Mouse (Mus musculus) stomach, postnatal 0 days (tissue): Measurements from ENCODE around the gene Rack1. TPM values are rescaled to one million over a fixed set of nuclear protein-coding genes. Genes with fewer than 3 reads are reported as not detected.

Experiments
- ATAC-seq: fragments of 200-750 bp; cut with Nextera tagmentation; 2 replicates; pipeline ENCODE4 v1.8.0; 2017; ENCODE audit not compliant: low FRiP score, low TSS enrichment
- DNase-seq: peaks from one replicate; pipeline ENCODE4 v3.0.0-alpha.2; 2016; ENCODE audit warnings: low spot score
- H3K27ac ChIP-seq: fragments of 300-500 bp; sonication (generic); replicated peaks from 2 replicates; pipeline ENCODE4 v1.5.1; 2014; ENCODE audit warnings: mild to moderate bottlenecking, control low read depth
- H3K27me3 ChIP-seq: fragments of 300-500 bp; sonication (generic); 2 replicates; pipeline ENCODE4 v1.6.1; 2014; ENCODE audit warnings: low read length; ENCODE audit not compliant: control insufficient read depth, insufficient read depth
- H3K36me3 ChIP-seq: fragments of 300-500 bp; sonication (generic); 2 replicates; pipeline ENCODE4 v1.6.1; 2014; ENCODE audit warnings: low read length, mixed read lengths; ENCODE audit not compliant: control insufficient read depth, insufficient read depth
- H3K4me1 ChIP-seq: fragments of 300-500 bp; sonication (generic); replicated peaks from 2 replicates; pipeline ENCODE4 v1.6.1; 2014; ENCODE audit warnings: antibody characterized with exemption; ENCODE audit not compliant: control insufficient read depth, insufficient read depth
- H3K4me2 ChIP-seq: fragments of 300-500 bp; sonication (generic); replicated peaks from 2 replicates; pipeline ENCODE4 v1.6.1; 2014; ENCODE audit warnings: low read depth, mild to moderate bottlenecking, control low read depth, moderate library complexity
- H3K4me3 ChIP-seq: fragments of 300-500 bp; sonication (generic); 2 replicates; pipeline ENCODE4 v1.5.1; 2014; ENCODE audit warnings: low read depth, low read length, control low read depth
- H3K9ac ChIP-seq: fragments of 300-500 bp; sonication (generic); 2 replicates; pipeline ENCODE4 v1.6.1; 2014; ENCODE audit warnings: mild to moderate bottlenecking, low read length, control low read depth, mixed read lengths
- H3K9me3 ChIP-seq: fragments of 300-500 bp; sonication (generic); 2 replicates; pipeline ENCODE4 v1.6.1; 2016; ENCODE audit warnings: low read length; ENCODE audit not compliant: control insufficient read depth
- CTCF ChIP-seq: IDR thresholded peaks from 2 replicates; pipeline ENCODE4 v1.5.1; 2016; ENCODE audit warnings: antibody characterized with exemption, low read depth, mild to moderate bottlenecking, moderate library complexity
- EP300 ChIP-seq: optimal IDR thresholded peaks from 2 replicates; pipeline ENCODE3; 2016; ENCODE audit warnings: antibody characterized with exemption
- WGBS: fragments of 180-500 bp; shearing (Covaris S2); extraction: QIAGEN DNeasy Blood & Tissue Kit; methylation state at CpG from one replicate; pipeline ENCODE4 v1.1.7; 2014; 5-methylcytosine and 5-hydroxymethylcytosine counted together
- polyA plus RNA-seq: library from polyadenylated mRNA; unstranded; fragments of >200 nt; fragmentation: Nextera tagmentation; extraction: Ambion mirVana; gene quantifications from 2 replicates; pipeline ENCODE4 v1.2.1, GENCODE M21; 2015

The Rack1 gene
- polyA plus RNA-seq, 1 experiment from 2014 or later = 529 TPM

DNA sequence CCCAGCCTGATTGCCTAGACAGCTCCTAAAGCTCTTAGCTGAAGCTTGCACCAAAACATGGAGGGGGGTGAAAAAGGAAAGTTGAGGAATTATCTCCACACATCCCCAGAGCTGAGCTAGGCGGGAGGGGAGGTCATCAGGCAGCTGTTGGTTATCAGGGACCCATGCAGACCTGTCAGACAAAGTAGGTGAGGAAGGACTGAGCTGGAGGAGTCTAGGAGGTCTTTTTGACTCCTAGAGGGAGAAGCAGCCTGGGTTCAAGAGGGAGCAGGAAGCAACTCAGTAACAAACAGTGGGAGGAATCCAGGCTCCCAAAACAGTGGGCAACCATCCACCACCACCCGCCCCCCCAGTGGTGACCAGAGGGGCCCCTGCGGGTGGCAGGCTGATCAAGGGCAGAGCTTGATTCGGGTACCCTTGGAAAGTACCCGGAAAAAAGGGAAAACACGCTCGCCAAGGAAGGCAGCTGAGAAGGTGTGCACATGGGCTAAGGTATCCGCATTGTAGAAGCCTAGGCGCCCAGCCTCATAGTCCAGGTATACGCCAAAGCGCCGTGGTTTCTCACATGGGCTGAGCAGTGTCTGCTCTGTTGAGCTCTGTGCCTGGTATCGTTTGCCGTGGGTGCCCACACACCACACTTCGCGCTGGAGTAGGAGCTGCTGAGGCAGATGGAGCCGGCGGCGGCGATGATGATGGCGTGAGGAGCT, 6.9 kb downstream of the Rack1 start:
- no peak for DNase-seq

DNA sequence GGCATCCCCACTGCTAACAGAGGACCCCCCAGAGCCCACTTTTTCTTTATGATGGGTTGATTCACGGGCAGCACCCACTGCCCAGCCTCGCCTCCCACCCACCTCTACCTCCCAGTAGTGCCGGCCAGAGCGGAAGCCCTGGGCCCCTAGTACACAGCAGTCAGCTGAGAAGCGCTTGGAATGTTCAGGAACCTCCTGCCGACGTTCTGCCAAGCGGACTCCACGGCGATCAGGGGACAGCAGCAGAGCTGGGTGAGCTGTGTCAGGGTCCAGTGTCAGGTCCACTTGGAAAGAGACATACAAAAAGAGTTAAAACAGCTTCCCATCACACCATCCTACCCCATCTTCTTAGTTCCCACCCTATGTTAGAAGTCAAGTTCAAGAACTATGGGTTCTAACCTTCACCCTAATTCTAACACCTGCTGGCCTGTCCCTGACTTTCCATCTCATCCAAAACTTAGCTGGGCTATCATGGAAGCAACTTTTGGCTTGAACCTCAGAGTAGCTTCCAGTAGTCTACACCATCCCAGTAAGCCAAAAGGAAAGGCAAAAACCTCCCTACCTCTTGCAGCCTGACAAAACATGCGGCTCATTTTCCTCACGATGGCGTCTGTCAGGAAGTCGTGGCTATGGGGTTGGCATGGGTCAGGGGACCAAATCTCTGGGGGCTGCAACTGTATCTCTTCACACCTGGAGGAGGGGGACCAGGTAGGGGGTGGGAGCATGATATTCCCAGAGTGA, 7.6 kb downstream of the Rack1 start:
- TF ChIP-seq CTCF (no peak), EP300 (no peak)
- H3K4me1 ChIP-seq = no peaks in the 10 kb centered on the region
- H3K36me3 ChIP-seq = peaks cover 49% of the 10 kb centered on the region
- DNase-seq (no peak), ATAC-seq (peak; percentile 21; the same call in 1 of the 2 replicates)
- H3K9ac ChIP-seq = no peak overlapping the region
- H3K9me3 ChIP-seq = no peaks in the 10 kb centered on the region
- H3K27me3 ChIP-seq = no peaks in the 10 kb centered on the region
- 58% methylated on average over 14 of the region's 14 CpGs for WGBS
- no peak overlapping the region for H3K4me2 ChIP-seq
- H3K4me3 ChIP-seq = no peak overlapping the region
- no peak overlapping the region; the same call in 1 of the 2 replicates for H3K27ac ChIP-seq

More for the DNA sequence above, 6.9 kb downstream of the Rack1 start:
- Histone ChIP-seq H3K4me1 (no peaks in the 10 kb centered on the region), H3K36me3 (peaks cover 47% of the 10 kb centered on the region), H3K4me3 (no peak overlapping the region), H3K4me2 (no peak overlapping the region), H3K27me3 (no peaks in the 10 kb centered on the region), H3K9me3 (no peaks in the 10 kb centered on the region), H3K9ac (no peak overlapping the region; the same call in 1 of the 2 replicates), H3K27ac (peak overlapping the region; percentile 53; the same call in 1 of the 2 replicates)
- peak; percentile 41; the same call in 1 of the 2 replicates for ATAC-seq
- WGBS = 62% methylated on average over 21 of the region's 21 CpGs
- TF ChIP-seq CTCF (no peak), EP300 (no peak)

DNA sequence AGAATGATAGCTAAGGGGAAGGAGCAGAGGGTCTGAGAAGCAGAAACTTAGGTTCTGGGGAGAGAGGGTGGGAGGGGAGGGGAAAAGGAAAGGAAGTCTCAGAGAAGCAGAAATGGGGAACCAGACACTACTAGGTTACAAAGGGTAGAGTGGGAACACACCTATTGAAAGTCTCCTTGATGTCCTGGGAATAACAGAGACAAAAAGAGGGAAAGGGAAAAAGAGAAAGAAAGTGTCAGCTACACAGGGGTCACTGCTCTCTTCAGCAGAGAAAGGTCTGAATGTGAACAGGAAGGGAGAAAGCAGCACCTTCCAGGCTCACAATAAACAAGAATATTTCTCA, 8.1 kb downstream of the Rack1 start:
- no peak for ATAC-seq
- no peaks in the 10 kb centered on the region for H3K4me1 ChIP-seq
- H3K36me3 ChIP-seq = peaks cover 44% of the 10 kb centered on the region
- no peaks in the 10 kb centered on the region for H3K9me3 ChIP-seq
- TF ChIP-seq CTCF (no peak), EP300 (no peak)
- DNase-seq = no peak
- no peak overlapping the region for H3K9ac ChIP-seq
- H3K27me3 ChIP-seq = no peaks in the 10 kb centered on the region
- no peak overlapping the region for H3K4me3 ChIP-seq
- no peak overlapping the region for H3K4me2 ChIP-seq
- H3K27ac ChIP-seq = peak overlapping the region; percentile 45

DNA sequence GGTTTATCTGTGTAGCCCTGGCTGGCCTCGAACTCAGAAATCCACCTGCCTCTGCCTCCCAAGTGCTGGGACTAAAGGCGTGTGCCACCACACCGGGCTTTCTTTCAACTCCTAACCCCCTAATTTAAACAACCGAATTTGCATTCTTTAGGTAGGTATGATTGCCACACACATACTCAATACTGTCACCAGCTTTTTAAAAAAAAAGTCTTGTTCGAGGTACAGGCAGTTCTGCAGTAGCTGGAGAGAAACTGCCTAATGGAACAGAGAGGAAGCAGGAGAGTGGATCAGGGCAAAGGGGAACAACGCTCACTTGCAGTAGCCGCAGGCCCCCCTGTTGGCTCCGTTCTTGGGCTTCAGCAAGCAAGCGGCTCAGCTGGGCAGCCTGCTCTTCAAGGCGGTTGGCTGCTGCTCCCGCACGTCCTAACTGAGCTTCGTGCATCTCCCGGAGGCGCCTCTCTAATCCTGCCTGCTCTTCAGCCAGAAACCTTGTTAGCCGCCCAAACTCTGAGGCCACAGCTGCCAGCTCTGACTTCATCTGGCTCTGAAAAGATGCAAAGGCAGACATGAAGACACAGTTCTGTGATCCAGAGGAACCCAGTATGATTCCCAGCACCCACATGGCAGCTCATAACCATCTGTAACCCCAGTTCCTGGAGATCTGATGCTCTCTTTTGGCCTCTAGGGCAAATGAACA, 8.8 kb downstream of the Rack1 start:
- DNase-seq = no peak
- 49% methylated on average over 16 of the region's 16 CpGs for WGBS
- Histone ChIP-seq H3K9me3 (no peaks in the 10 kb centered on the region), H3K9ac (no peak overlapping the region), H3K27ac (peak overlapping the region; percentile 45), H3K36me3 (peaks cover 39% of the 10 kb centered on the region), H3K4me2 (no peak overlapping the region), H3K4me1 (no peaks in the 10 kb centered on the region), H3K27me3 (no peaks in the 10 kb centered on the region), H3K4me3 (no peak overlapping the region)
- peak; percentile 58; the same call in 1 of the 2 replicates for ATAC-seq
- TF ChIP-seq EP300 (no peak), CTCF (no peak)

DNA sequence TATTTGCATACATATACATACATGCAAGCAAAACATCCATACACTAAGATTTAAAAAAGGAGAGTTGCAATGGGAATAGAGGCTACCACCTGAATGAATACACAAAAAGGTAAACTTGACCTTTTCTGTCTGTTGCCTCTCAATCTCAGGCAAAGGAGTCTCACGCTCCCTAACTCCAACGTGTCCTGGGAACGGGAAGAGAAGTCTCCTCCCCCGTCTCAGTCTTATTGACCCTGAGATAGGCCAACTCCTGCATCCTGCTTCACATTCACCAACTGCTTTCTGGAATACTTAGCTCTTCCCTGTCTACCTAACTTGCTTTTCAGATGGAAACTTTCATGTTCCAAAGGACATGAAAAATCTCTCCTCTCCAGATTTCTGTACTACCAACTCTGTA, 9.3 kb downstream of the Rack1 start:
- DNase-seq = no peak
- peaks cover 35% of the 10 kb centered on the region for H3K36me3 ChIP-seq
- H3K9me3 ChIP-seq = no peaks in the 10 kb centered on the region
- TF ChIP-seq EP300 = no peak
- TF ChIP-seq CTCF = no peak
- H3K4me2 ChIP-seq = no peak overlapping the region
- no peaks in the 10 kb centered on the region for H3K27me3 ChIP-seq
- no peaks in the 10 kb centered on the region for H3K4me1 ChIP-seq
- no peak overlapping the region for H3K9ac ChIP-seq
- H3K27ac ChIP-seq = 0 out of 2 replicates have a peak overlapping the region, but pooled peaks have one; percentile 45
- H3K4me3 ChIP-seq = no peak overlapping the region
- 37% methylated on average over 4 of the region's 4 CpGs for WGBS
- ATAC-seq = no peak
